Mouse (Mus musculus) fat pad, adult 2 months (tissue): ENCODE data around the gene Pik3cd.

Source experiments
- DNase-seq: peaks from one replicate; pipeline ENCODE4 v3.0.0-alpha.2; 2011; ENCODE audit warnings: low read depth, low spot score; ENCODE audit errors: extremely low read depth

The Pik3cd gene

DNA sequence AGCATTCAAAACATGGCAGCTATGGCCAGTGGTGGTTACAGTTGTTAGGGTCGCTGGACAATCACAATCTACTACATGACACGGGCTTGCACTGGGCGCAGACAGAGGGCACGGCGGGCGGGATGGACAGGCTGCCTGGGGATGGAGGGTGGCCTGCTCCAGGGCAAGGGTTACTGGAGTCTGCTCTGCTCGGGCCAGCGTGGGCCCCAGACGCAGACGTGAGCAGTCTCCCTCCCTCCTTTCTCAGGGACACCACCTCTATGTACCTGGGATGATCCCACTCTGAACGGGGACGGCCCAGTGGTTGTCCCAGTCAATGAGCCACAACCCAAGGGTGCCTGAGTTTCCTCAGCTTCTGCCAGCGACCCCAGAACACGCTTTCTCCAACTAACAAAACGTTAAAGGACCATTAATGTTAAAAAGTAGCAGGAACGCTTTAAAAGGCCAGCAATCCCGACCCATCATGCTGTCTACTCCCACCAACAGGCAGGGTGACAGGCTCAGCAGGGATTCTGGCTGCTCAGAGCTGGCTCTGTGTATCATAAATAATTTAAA is 22.6 kb upstream of the Pik3cd start:
- DNase-seq, result no peak

DNA sequence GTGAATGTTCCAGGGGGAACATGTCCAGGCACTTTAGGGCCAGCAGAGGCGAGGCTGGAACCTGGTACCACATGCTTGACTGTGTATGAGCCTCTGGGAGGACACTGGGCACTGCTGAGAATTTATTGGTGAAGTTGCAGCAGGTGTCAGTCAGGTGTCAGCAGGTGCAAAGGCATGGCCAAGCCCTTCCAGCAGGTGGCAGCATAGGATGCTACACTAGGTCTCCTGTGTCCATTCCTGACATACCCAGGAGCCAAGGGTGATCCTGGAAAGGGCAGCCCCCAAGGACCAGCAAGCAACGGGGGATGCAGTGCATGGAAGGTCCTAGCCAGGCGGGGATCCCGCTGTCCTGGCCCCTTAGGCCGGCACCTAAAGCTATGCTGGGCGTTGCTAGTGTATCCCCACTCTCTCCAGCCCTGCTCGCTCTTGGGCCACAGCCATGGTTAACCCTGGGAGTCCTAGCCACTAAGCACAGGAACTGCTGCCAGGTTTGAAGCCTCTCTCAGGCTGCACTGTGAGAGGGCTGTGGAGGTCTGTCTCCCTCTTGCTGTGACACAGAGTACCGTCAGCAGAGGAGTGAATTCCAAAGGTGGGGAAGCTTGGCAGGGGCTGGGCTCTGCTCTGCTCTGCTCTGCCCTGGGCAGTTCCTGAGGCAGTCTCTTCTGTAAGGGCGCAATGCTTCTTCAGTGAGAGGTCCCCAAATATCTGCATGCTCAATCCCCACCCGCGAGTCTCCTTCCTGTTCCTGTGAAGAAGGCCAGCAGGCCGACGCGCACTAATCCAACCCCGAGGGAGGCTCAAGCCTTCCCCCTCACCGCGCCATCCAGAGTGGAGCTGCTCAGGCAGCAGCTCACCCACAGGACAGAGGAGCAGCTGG is 21.7 kb upstream of the Pik3cd start:
- no peak for DNase-seq

GRCm38 (mm10) chr4:149723021-149723390 is 20.6 kb upstream of the Pik3cd start:
- no peak for DNase-seq

DNA sequence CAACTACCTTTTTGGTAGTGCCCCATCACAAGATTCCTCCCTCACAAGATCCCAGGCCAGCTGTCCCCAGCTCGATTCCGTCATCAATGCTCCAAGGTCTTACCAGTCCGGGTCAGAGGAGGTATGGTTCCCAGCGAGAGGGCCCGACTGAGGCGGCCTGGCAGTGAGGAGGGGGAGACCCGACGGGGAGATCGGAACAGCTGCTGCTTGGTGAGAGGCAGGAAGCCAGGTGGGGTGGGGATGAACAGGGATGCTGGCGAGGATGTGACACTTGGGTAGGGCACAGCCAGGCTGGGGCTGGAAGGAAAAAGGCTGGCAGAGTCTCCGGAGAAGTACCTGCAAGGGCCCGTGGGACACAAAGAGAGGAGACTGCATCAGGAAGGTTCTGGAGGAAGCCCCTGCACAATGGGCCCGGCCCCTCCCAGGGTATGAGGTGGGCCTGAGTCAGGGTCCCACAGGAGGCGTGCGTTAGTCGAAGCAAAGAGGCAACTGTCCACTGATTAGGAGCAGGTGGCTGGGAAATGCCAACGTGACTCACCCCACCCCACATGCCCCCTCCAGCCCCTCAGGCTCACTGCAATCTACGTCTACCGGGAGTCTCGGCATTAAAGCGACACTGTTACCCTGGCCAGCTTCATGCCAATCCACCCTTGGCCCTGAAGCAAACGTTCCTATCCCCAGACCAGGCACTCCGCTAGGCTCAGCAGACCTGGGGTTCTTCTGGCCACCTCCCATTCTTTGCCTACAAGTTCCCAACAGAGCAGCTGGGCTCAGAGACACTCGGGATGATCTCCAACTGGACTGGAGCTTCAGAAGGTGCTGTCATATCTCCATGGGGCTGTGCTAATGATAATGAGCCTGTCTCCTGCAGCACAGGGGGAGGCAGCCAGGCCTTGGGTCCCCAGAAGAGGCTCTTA is 20.0 kb upstream of the Pik3cd start:
- no peak for DNase-seq

- DNase-seq, result no peak
Observed at GRCm38 (mm10) chr4:149721163-149721562, 18.8 kb upstream of the Pik3cd start.

DNA sequence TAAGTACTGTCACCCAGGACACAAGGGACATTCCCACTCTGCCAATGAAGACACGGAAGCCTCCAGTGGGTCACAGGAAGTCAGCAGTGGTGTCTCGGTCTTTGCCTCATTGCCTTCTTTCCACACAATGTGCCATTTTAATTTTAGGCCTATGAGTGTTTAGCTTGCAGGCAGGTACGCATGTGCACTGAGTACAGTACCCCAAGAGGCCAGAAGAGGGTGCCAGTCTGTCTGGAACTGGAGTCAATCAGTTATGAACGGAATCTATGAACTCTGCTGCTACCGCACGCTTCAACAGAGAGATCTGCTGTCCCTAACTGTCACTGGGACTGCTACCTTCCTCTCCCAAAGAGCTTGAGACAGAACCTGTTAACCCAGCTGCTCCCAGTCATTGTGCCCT is 17.3 kb upstream of the Pik3cd start:
- DNase-seq, result no peak

DNA sequence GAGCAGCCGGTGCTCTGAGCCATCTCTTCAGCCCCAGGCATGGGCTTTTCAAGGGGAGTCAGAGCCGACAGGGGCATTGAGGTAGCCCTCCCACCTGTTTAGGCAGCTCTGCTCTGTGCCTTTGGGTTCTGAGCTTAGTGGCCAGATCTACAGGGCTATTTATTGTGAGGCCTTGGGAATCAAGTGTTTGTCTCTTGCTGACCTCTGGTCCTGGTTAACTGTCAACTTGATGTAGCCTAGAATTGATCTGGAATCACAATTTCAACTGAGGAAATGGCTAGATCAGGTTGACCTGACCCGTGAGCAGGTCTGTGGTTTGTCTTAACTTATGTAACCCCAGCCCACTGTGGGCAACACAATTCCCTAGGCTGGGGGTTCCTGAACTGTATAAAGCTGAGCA is 12.2 kb upstream of the Pik3cd start:
- DNase-seq, result no peak

GRCm38 (mm10) chr4:149711955-149712354 is 9.6 kb upstream of the Pik3cd start:
- no peak for DNase-seq

GRCm38 (mm10) chr4:149711485-149711884 is 9.1 kb upstream of the Pik3cd start:
- no peak for DNase-seq

DNA sequence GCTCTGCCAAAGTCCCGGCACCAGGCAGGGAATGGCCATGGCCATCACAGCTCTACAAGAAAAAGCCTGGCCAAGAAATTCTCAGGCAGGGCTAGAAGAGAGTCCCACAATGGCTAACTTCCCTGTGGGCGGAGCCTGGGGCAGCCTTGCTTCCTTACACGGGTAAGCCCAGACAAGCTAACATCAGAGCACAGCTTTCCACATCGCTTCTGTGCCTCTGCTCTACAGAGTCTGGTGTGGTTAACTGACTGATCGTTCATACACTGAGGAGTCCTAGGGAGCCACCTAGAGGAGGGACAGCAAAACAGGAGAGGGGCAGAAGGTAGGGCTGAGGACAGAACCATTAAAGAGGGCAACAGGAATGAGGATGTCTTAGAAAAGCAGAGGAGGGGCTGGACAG is 8.1 kb upstream of the Pik3cd start:
- DNase-seq, result no peak

DNA sequence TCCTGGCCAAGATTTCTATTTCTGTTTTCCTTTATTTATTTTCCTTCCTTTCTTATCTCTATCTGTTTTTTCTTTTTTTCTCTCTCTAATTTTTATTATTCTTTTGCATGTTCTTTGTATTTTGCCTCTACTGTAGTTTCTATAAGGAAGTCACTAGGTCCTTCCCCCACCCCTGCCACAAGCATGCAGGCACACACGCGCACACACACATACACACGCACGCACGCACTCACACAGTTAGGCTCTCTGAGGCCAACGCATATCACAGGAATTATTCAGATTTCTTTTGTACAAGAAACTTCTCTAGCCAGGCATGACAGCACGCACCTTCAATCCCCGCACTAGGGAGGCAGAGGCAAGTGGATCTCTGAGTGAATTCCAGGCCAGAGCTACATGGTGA is 3.6 kb upstream of the Pik3cd start:
- no peak for DNase-seq

DNA sequence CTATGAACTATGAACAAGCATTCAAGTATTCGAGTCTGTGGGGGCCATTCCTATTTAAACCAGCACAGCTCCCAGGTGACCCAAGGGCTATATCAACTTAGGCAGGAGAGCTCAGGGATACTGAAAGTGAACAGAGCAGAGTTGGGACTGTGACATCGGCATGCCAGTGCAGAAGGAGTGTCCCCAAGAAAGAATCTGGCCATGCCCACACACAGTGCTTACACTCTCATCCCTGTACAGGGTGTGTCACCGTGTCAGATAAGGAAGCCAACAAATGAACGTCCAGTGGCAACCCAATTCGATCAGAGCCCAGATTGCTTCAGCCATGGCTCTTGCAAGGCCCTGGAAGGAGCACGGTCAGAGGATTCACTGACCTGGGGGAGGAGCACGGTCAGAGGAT is 2.9 kb upstream of the Pik3cd start:
- no peak for DNase-seq

GRCm38 (mm10) chr4:149701426-149702209 is 753 bp downstream of the Pik3cd start:
- no peak for DNase-seq

DNA sequence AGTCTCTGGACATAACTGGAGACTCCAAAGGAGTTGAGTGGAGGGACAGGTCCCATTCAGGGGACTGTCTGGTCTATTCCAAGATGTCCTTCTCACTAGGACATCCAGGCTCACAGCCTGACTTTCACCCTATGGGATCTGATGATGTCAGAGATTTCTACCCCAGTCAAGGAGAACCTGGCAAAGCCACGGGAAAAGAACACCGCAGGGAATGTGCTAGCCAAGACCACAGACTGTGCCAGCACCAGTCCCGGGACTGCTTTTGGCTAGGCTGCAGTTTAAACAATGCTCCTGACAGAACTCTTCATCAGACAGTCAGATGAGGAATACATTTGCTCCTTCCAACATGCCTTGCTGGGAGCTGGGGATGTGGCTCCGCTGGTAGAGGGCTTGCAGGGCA is 2.4 kb downstream of the Pik3cd start:
- no peak for DNase-seq

- DNase-seq, result no peak
Observed at GRCm38 (mm10) chr4:149698197-149698821, 4.1 kb downstream of the Pik3cd start.

DNA sequence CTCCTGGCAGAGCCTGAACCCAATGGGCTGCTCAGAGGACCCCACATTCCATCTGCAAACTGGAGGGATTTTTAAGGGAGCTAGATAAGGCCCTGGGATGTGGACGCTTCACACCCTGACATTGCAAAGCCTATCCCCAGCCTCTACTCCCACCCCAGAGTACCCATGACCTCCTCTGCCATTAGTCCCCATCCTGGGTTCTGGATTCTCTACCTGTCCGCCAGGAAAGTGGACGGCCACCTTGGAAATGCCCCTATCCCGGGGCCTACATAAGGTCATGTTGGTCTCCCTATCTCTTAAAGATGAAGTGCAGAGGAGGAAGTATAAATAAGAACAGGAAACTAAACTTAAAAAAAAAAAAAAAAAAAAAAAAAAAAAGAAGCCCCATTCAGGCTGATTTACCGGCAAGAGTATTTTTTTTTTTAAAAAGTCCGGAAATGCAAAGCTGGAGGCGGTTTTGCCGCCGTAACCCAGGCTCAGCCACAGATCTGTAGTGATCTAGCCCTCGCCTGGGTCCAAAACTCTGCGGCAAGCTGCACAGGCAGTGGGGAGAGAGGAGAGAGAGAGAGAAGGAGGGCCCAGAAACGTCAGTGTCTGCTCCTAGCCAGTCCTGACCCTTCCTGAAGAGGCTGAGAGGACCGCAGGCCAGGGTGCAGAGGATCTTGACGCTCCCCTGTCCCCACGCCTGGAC is 4.7 kb downstream of the Pik3cd start:
- DNase-seq, result no peak

DNA sequence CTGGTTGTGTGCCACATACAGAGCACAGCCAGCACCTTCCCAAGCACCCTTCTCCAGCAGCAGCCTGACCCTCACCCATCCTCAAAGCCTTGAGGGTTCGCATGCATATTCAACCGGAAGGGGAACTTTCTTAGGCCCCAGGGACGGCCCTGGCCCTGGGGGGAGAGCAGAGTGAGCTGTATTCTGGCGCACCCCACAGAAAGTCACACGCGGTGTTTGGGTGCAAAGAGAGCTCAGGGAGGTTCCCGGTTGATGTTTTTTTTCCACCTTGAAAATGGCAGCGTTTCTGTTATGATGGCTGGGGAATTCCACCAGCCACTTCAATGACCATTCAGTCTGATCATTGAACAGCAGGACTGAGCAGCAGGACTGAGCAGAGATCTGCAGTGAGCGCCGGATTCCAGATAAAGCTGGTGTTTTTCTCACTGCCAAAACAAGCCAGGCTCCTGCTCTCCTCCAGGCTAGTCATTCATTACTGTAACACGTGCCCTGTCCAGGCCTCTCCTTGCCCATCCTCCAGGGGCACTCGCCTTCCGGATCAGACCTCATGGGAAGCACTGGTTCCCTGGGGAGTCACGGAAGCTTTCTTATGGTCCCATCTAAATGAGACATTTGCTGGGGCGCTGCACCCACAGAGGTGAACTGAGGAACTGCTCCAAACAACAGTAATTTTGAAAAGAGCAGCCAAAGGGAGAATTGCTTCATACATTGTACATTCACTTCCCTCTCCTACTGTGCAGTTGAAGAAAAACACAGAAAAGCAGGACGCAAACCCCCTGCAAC is 6.0 kb downstream of the Pik3cd start:
- no peak for DNase-seq

DNA sequence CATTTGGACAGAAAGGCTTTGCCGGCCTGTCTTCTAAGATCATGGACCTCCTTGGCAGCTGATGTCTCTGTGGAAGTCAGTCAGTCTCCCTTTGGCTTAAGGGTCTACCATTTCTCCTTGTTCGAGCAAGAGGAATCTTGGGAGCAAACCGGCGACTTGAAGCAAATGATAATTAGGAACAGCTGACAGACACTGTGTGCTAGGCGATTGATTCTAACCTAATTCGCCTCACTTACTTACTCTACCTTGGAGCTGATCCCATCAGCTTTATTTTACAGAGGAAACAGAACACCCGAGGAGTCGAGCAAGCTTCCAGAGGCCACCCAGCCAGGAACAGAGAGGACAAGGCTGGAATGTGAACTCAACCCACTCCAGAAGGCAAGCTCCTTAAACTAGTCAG is 11.0 kb downstream of the Pik3cd start:
- DNase-seq, result no peak

- no peak for DNase-seq
Observed at GRCm38 (mm10) chr4:149690828-149691280, 11.5 kb downstream of the Pik3cd start.
